Mouse (Mus musculus): ENCODE results near the gene Zfyve27. TPM values are rescaled to one million over a fixed set of nuclear protein-coding genes. Genes with fewer than 3 reads are reported as not detected.

Zfyve27 gene
- polyA plus RNA-seq (2012; rRNA removed; ENCODE audit: low replicate concordance), result 18.9 and 24.7 TPM in 2 replicates

GRCm38 (mm10) chr19:42163764-42164163 lies at the start of gene Zfyve27:
Zfyve27 (plus strand) TSS chr19:42163951.

GRCm38 (mm10) chr19:42128787-42129508 lies 34.8 kb upstream of the Zfyve27 start, which contains the start of gene Avpi1:
Avpi1 (minus strand) TSS chr19:42129059.

GRCm38 (mm10) chr19:42147170-42147768 lies 16.5 kb upstream of the Zfyve27 start, which contains the start of gene Marveld1:
Marveld1 (plus strand) TSS chr19:42147400.

GRCm38 (mm10) chr19:42201696-42202381 lies 38.1 kb downstream of the Zfyve27 start, which contains the start of gene Sfrp5:
Sfrp5 (minus strand) TSS chr19:42202252.

Other genes with a start within 250 kb of the Zfyve27 start
- 1.5 and 5.1 TPM in 2 replicates for gene Exosc1, start 230.5 kb upstream of the Zfyve27 start, polyA plus RNA-seq (2012; rRNA removed; ENCODE audit: low replicate concordance)
- gene Zdhhc16, start 230.5 kb upstream of the Zfyve27 start, polyA plus RNA-seq (2012; rRNA removed; ENCODE audit: low replicate concordance), result 28.6 and 43.7 TPM in 2 replicates
- 32.3 and 33.0 TPM in 2 replicates for gene Mms19, start 182.8 kb upstream of the Zfyve27 start, polyA plus RNA-seq (2012; rRNA removed; ENCODE audit: low replicate concordance)
- 8.4 and 11.7 TPM in 2 replicates for gene Ubtd1, start 182.2 kb upstream of the Zfyve27 start, polyA plus RNA-seq (2012; rRNA removed; ENCODE audit: low replicate concordance)
- not detected in 2 replicates for gene Ankrd2, start 128.0 kb upstream of the Zfyve27 start, polyA plus RNA-seq (2012; rRNA removed; ENCODE audit: low replicate concordance)
- 2.5 and 2.9 TPM in 2 replicates for gene Hoga1, start 118.3 kb upstream of the Zfyve27 start, polyA plus RNA-seq (2012; rRNA removed; ENCODE audit: low replicate concordance)
- 0.23 TPM in 1 of 2 replicates, not detected in the other for gene 4933411K16Rik, start 111.7 kb upstream of the Zfyve27 start, polyA plus RNA-seq (2012; rRNA removed; ENCODE audit: low replicate concordance)
- gene Morn4, start 77.6 kb upstream of the Zfyve27 start, polyA plus RNA-seq (2012; rRNA removed; ENCODE audit: low replicate concordance), result 1.1 and 2.1 TPM in 2 replicates
- gene Pi4k2a, start 73.5 kb upstream of the Zfyve27 start, polyA plus RNA-seq (2012; rRNA removed; ENCODE audit: low replicate concordance), result 17.0 and 24.9 TPM in 2 replicates
- gene Avpi1, start 34.9 kb upstream of the Zfyve27 start, polyA plus RNA-seq (2012; rRNA removed; ENCODE audit: low replicate concordance), result 10.0 and 16.3 TPM in 2 replicates
- 43.8 and 52.5 TPM in 2 replicates for gene Marveld1, start 16.6 kb upstream of the Zfyve27 start, polyA plus RNA-seq (2012; rRNA removed; ENCODE audit: low replicate concordance)
- gene Sfrp5, start 38.3 kb downstream of the Zfyve27 start, polyA plus RNA-seq (2012; rRNA removed; ENCODE audit: low replicate concordance), result 15.2 and 20.1 TPM in 2 replicates
- gene Golga7b, start 83.6 kb downstream of the Zfyve27 start, polyA plus RNA-seq (2012; rRNA removed; ENCODE audit: low replicate concordance), result 0.84 and 1.2 TPM in 2 replicates